Mouse (Mus musculus) heart, postnatal 14 days (tissue): Measurements from ENCODE around the gene Syngr1. TPM values are rescaled to one million over a fixed set of nuclear protein-coding genes. Genes with fewer than 3 reads are reported as not detected.

Experiments used
- DNase-seq, 2 experiments: peaks; one replicate each; pipeline ENCODE4 v3.0.0; 2021 to 2022
- intact Hi-C: fragments of 180-260 bp; cut with DNase I; formaldehyde crosslinking; loops from one replicate; pipeline ENCODE4 v1.15.1; 2025
- microRNA-seq, 2 experiments: library from miRNA; unstranded; fragments of <30 nt; microRNA quantifications; one replicate each; pipeline ENCODE4 v1.2.0; 2021 to 2022
- total RNA-seq, 2 experiments: library from RNA; stranded (reverse); gene quantifications; 2 replicates each; pipeline ENCODE4 v1.2.3; 2021

Syngr1 gene
- total RNA-seq, 2 experiments from 2014 or later: 77.8 to 79.6 TPM

GRCm38 (mm10) chr15:80159286-80159901, 68.3 kb downstream of the Syngr1 start:
- intact Hi-C loops: no loop called here
- DNase-seq: no peak

GRCm38 (mm10) chr15:80160223-80160622, 69.1 kb downstream of the Syngr1 start:
- no peak for DNase-seq
- intact Hi-C loops: no loop called here

GRCm38 (mm10) chr15:80160726-80161125, 69.6 kb downstream of the Syngr1 start:
- peak; percentile 28 to 55 for DNase-seq
- intact Hi-C loops: no loop called here

GRCm38 (mm10) chr15:80161199-80161598, 70.1 kb downstream of the Syngr1 start:
- no peak for DNase-seq
- intact Hi-C loops: no loop called here

- no peak for DNase-seq
- intact Hi-C loops: no loop called here
Measured at GRCm38 (mm10) chr15:80162401-80162964, 71.3 kb downstream of the Syngr1 start.

- peak in 1 of 2 experiments; percentile 29 for DNase-seq
- intact Hi-C loops: no loop called here
Measured at GRCm38 (mm10) chr15:80163274-80163673, 72.1 kb downstream of the Syngr1 start.

GRCm38 (mm10) chr15:80163716-80164115, 72.6 kb downstream of the Syngr1 start:
- intact Hi-C loops: no loop called here
- no peak for DNase-seq

- intact Hi-C loops: no loop called here
- DNase-seq: peak in 1 of 2 experiments; percentile 29
Measured at GRCm38 (mm10) chr15:80165396-80165795, 74.3 kb downstream of the Syngr1 start.

Small RNA genes within 50 kb of the gene (microRNA-seq; reads per million reads assigned to microRNA genes)
- 21.5 to 62.1 reads per million in 2 experiments for gene Snord43

Other genes with a start within 250 kb of the Syngr1 start
- gene Apobec3, start 199.7 kb upstream of the Syngr1 start, total RNA-seq: 10 to 100 TPM; 13.0 to 14.4 TPM
- gene Cbx7, start 120.2 kb upstream of the Syngr1 start, total RNA-seq: 1 to 10 TPM; 3.6 to 7.8 TPM
- gene Pdgfb, start 76.4 kb upstream of the Syngr1 start, total RNA-seq: 10 to 100 TPM; 42.2 to 43.4 TPM
- gene Rpl3, start 534 bp downstream of the Syngr1 start, total RNA-seq: 100 to 1,000 TPM; 278 to 293 TPM
- 10 to 100 TPM; 27.8 to 32.4 TPM for gene Tab1, start 41.8 kb downstream of the Syngr1 start, total RNA-seq
- 1 to 10 TPM; 1.6 to 2.0 TPM for gene Mgat3, start 82.4 kb downstream of the Syngr1 start, total RNA-seq
- gene Mief1, start 142.7 kb downstream of the Syngr1 start, total RNA-seq: 10 to 100 TPM; 31.0 to 33.0 TPM
- 10 to 100 TPM in 1 of 2 experiments, 1 to 10 TPM in 1; 3.4 to 24.9 TPM for gene AC140267.1, start 144.5 kb downstream of the Syngr1 start, total RNA-seq
- gene Atf4, start 163.8 kb downstream of the Syngr1 start, total RNA-seq: 10 to 100 TPM; 83.7 to 91.1 TPM
- gene Rps19bp1, start 173.0 kb downstream of the Syngr1 start, total RNA-seq: 10 to 100 TPM; 17.8 to 18.8 TPM
- under 1 TPM in 1 of 2 experiments, not detected in 1; 0.10 TPM for gene Cacna1i, start 195.9 kb downstream of the Syngr1 start, total RNA-seq